Mouse (Mus musculus): ENCODE measurements at regions not wholly inside any gene's neighbourhood (a gene's known extent, or its start where the extent isn't known, plus 50 kb on each side); places are given as distances from the start of the nearest gene placed in this dataset.

- Histone ChIP-seq H3K27ac (ENCODE audit: insufficient read depth, low read length) (no peak overlapping the region), H3K4me1 (ENCODE audit: control insufficient read depth, insufficient read depth, insufficient read length) (no peaks in the 10 kb centered on the region; the same call in none of the 2 replicates), H3K27me3 (ENCODE audit: control insufficient read depth, insufficient read depth, low read length) (no peaks in the 10 kb centered on the region), H3K4me3 (ENCODE audit: extremely low read depth, insufficient read depth, insufficient read length) (no peak overlapping the region), H3K36me3 (ENCODE audit: control insufficient read depth, insufficient read depth, low read length) (no peaks in the 10 kb centered on the region)
- TF ChIP-seq POLR2A (IDR thresholded peaks at IDR 0.05; ENCODE audit: low read depth, low read length) (no peak), CTCF (IDR thresholded peaks at IDR 0.05; ENCODE audit: extremely low read depth, insufficient read depth, insufficient read length, insufficient replicate concordance) (no peak)
- WGBS: 11% methylated on average over 1 of the region's 1 CpGs
- no peak for DNase-seq (ENCODE audit: low read depth in 1 of 2, low spot score in 2 of 2)
Measured at GRCm38 (mm10) chr10:96909661-96910315, 293.0 kb downstream of the Btg1 start.

GRCm38 (mm10) chr10:96921181-96921580 lies 304.4 kb downstream of the Btg1 start:
- Histone ChIP-seq H3K4me1 (ENCODE audit: control insufficient read depth, insufficient read depth, insufficient read length) (no peaks in the 10 kb centered on the region), H3K36me3 (ENCODE audit: control insufficient read depth, insufficient read depth, low read length) (no peaks in the 10 kb centered on the region)
- WGBS: 90% methylated on average over 1 of the region's 1 CpGs

GRCm38 (mm10) chr10:96924266-96924672 lies 307.5 kb downstream of the Btg1 start:
- 83% methylated on average over 2 of the region's 2 CpGs for WGBS
- Histone ChIP-seq H3K27me3 (ENCODE audit: control insufficient read depth, insufficient read depth, low read length) (no peaks in the 10 kb centered on the region), H3K36me3 (ENCODE audit: control insufficient read depth, insufficient read depth, low read length) (no peaks in the 10 kb centered on the region), H3K4me3 (ENCODE audit: extremely low read depth, insufficient read depth, insufficient read length) (no peak overlapping the region), H3K4me1 (ENCODE audit: control insufficient read depth, insufficient read depth, insufficient read length) (no peaks in the 10 kb centered on the region), H3K27ac (ENCODE audit: insufficient read depth, low read length) (no peak overlapping the region)
- TF ChIP-seq POLR2A (IDR thresholded peaks at IDR 0.05; ENCODE audit: low read depth, low read length) (no peak), CTCF (IDR thresholded peaks at IDR 0.05; ENCODE audit: extremely low read depth, insufficient read depth, insufficient read length, insufficient replicate concordance) (no peak)
- no peak for DNase-seq (ENCODE audit: low read depth in 1 of 2, low spot score in 2 of 2)

More at GRCm38 (mm10) chr10:96921181-96921580, 304.4 kb downstream of the Btg1 start:
- TF ChIP-seq CTCF (IDR thresholded peaks at IDR 0.05; ENCODE audit: extremely low read depth, insufficient read depth, insufficient read length, insufficient replicate concordance) (no peak), POLR2A (IDR thresholded peaks at IDR 0.05; ENCODE audit: low read depth, low read length) (no peak)
- H3K27me3 ChIP-seq (ENCODE audit: control insufficient read depth, insufficient read depth, low read length): no peaks in the 10 kb centered on the region
- no peak overlapping the region for H3K27ac ChIP-seq (ENCODE audit: insufficient read depth, low read length)
- H3K4me3 ChIP-seq (ENCODE audit: extremely low read depth, insufficient read depth, insufficient read length): no peak overlapping the region
- DNase-seq (ENCODE audit: low read depth in 1 of 2, low spot score in 2 of 2): no peak

- no peaks in the 10 kb centered on the region for H3K27me3 ChIP-seq (ENCODE audit: control insufficient read depth, insufficient read depth, low read length)
Measured at GRCm38 (mm10) chr10:96924722-96925121, 307.9 kb downstream of the Btg1 start.

GRCm38 (mm10) chr10:96925771-96926170 lies 309.0 kb downstream of the Btg1 start:
- no peak for DNase-seq (ENCODE audit: low read depth in 1 of 2, low spot score in 2 of 2)
- no peaks in the 10 kb centered on the region for H3K27me3 ChIP-seq (ENCODE audit: control insufficient read depth, insufficient read depth, low read length)
- no peak overlapping the region for H3K4me3 ChIP-seq (ENCODE audit: extremely low read depth, insufficient read depth, insufficient read length)
- no peak for TF ChIP-seq POLR2A (IDR thresholded peaks at IDR 0.05; ENCODE audit: low read depth, low read length)
- no peak for TF ChIP-seq CTCF (IDR thresholded peaks at IDR 0.05; ENCODE audit: extremely low read depth, insufficient read depth, insufficient read length, insufficient replicate concordance)
- no peaks in the 10 kb centered on the region for H3K36me3 ChIP-seq (ENCODE audit: control insufficient read depth, insufficient read depth, low read length)
- WGBS: 79% methylated on average over 2 of the region's 2 CpGs
- H3K27ac ChIP-seq (ENCODE audit: insufficient read depth, low read length): no peak overlapping the region
- H3K4me1 ChIP-seq (ENCODE audit: control insufficient read depth, insufficient read depth, insufficient read length): no peaks in the 10 kb centered on the region

More at GRCm38 (mm10) chr10:96924722-96925121, 307.9 kb downstream of the Btg1 start:
- WGBS: 88% methylated on average over 4 of the region's 4 CpGs
- H3K27ac ChIP-seq (ENCODE audit: insufficient read depth, low read length): no peak overlapping the region
- no peaks in the 10 kb centered on the region for H3K4me1 ChIP-seq (ENCODE audit: control insufficient read depth, insufficient read depth, insufficient read length)
- no peak overlapping the region for H3K4me3 ChIP-seq (ENCODE audit: extremely low read depth, insufficient read depth, insufficient read length)
- no peak for DNase-seq (ENCODE audit: low read depth in 1 of 2, low spot score in 2 of 2)
- H3K36me3 ChIP-seq (ENCODE audit: control insufficient read depth, insufficient read depth, low read length): no peaks in the 10 kb centered on the region
- TF ChIP-seq POLR2A (IDR thresholded peaks at IDR 0.05; ENCODE audit: low read depth, low read length): no peak
- TF ChIP-seq CTCF (IDR thresholded peaks at IDR 0.05; ENCODE audit: extremely low read depth, insufficient read depth, insufficient read length, insufficient replicate concordance): no peak

- 53% methylated on average over 4 of the region's 4 CpGs for WGBS
- Histone ChIP-seq H3K27me3 (ENCODE audit: control insufficient read depth, insufficient read depth, low read length) (no peaks in the 10 kb centered on the region), H3K4me3 (ENCODE audit: extremely low read depth, insufficient read depth, insufficient read length) (no peak overlapping the region), H3K4me1 (ENCODE audit: control insufficient read depth, insufficient read depth, insufficient read length) (no peaks in the 10 kb centered on the region; the same call in 1 of the 2 replicates), H3K36me3 (ENCODE audit: control insufficient read depth, insufficient read depth, low read length) (no peaks in the 10 kb centered on the region), H3K27ac (ENCODE audit: insufficient read depth, low read length) (no peak overlapping the region)
- TF ChIP-seq CTCF (IDR thresholded peaks at IDR 0.05; ENCODE audit: extremely low read depth, insufficient read depth, insufficient read length, insufficient replicate concordance) (peak; percentile 23; the same call in 1 of the 2 replicates), POLR2A (IDR thresholded peaks at IDR 0.05; ENCODE audit: low read depth, low read length) (no peak)
- DNase-seq (ENCODE audit: low read depth in 1 of 2, low spot score in 2 of 2): peak; percentile 27 to 64
Measured at GRCm38 (mm10) chr10:96934661-96935060, 317.9 kb downstream of the Btg1 start.

- Histone ChIP-seq H3K4me3 (ENCODE audit: extremely low read depth, insufficient read depth, insufficient read length) (no peak overlapping the region), H3K27ac (ENCODE audit: insufficient read depth, low read length) (no peak overlapping the region), H3K27me3 (ENCODE audit: control insufficient read depth, insufficient read depth, low read length) (no peaks in the 10 kb centered on the region), H3K4me1 (ENCODE audit: control insufficient read depth, insufficient read depth, insufficient read length) (no peaks in the 10 kb centered on the region), H3K36me3 (ENCODE audit: control insufficient read depth, insufficient read depth, low read length) (no peaks in the 10 kb centered on the region)
- no peak for TF ChIP-seq CTCF (IDR thresholded peaks at IDR 0.05; ENCODE audit: extremely low read depth, insufficient read depth, insufficient read length, insufficient replicate concordance)
- TF ChIP-seq POLR2A (IDR thresholded peaks at IDR 0.05; ENCODE audit: low read depth, low read length): no peak
- WGBS: 93% methylated on average over 6 of the region's 6 CpGs
- DNase-seq (ENCODE audit: low read depth in 1 of 2, low spot score in 2 of 2): no peak
Measured at GRCm38 (mm10) chr10:96940887-96941518, 324.2 kb downstream of the Btg1 start.
